Mouse (Mus musculus) T-helper 1 cell (primary cell): Measurements from ENCODE around the gene Dpm1.

Source experiments
- in situ Hi-C: fragments of 300-600 bp; cut with MboI, MseI; formaldehyde crosslinking; loops from one replicate; pipeline ENCODE4 v1.15.1; 2025; ENCODE audit warnings: high pct_unique_total_duplicates

Dpm1 gene

GRCm38 (mm10) chr2:168229116-168230025 is 1.0 kb downstream of the Dpm1 start:
- in situ Hi-C loops, result no loop called here

GRCm38 (mm10) chr2:168223326-168223725 is 7.1 kb downstream of the Dpm1 start:
- in situ Hi-C loops, result no loop called here

- in situ Hi-C loops, result no loop called here
Observed at GRCm38 (mm10) chr2:168213788-168214397, 16.5 kb downstream of the Dpm1 start.

GRCm38 (mm10) chr2:168207883-168208282 is 22.5 kb downstream of the Dpm1 start:
- in situ Hi-C loops, result loop anchor here (5.0 kb wide), 1 partner anchor 91 kb away; no protein-coding TSS in a partner anchor

GRCm38 (mm10) chr2:168206725-168207644 is 23.4 kb downstream of the Dpm1 start, which contains the start of gene Adnp:
Gene Adnp, minus strand, starts transcription at chr2:168207112.
- in situ Hi-C loops, result loop anchor here (5.0 kb wide), 1 partner anchor 90 kb away; no protein-coding TSS in a partner anchor

- in situ Hi-C loops, result loop anchor here (5.0 kb wide), 1 partner anchor 89 kb away; no protein-coding TSS in a partner anchor
Observed at GRCm38 (mm10) chr2:168205681-168206631, 24.4 kb downstream of the Dpm1 start.

GRCm38 (mm10) chr2:168205265-168205664 is 25.1 kb downstream of the Dpm1 start:
- in situ Hi-C loops, result loop anchor here (5.0 kb wide), 1 partner anchor 88 kb away; no protein-coding TSS in a partner anchor

- in situ Hi-C loops, result no loop called here
Observed at GRCm38 (mm10) chr2:168204476-168204999, 25.9 kb downstream of the Dpm1 start.

- in situ Hi-C loops, result no loop called here
Observed at GRCm38 (mm10) chr2:168200014-168200691, 30.2 kb downstream of the Dpm1 start.

GRCm38 (mm10) chr2:168199476-168199875 is 30.9 kb downstream of the Dpm1 start:
- in situ Hi-C loops, result no loop called here

GRCm38 (mm10) chr2:168198421-168198820 is 32.0 kb downstream of the Dpm1 start:
- in situ Hi-C loops, result no loop called here

GRCm38 (mm10) chr2:168195721-168196120 is 34.7 kb downstream of the Dpm1 start:
- in situ Hi-C loops, result no loop called here

GRCm38 (mm10) chr2:168193685-168194084 is 36.7 kb downstream of the Dpm1 start:
- in situ Hi-C loops, result no loop called here

GRCm38 (mm10) chr2:168191856-168192255 is 38.5 kb downstream of the Dpm1 start:
- in situ Hi-C loops, result no loop called here

GRCm38 (mm10) chr2:168175946-168176345 is 54.4 kb downstream of the Dpm1 start:
- in situ Hi-C loops, result no loop called here

GRCm38 (mm10) chr2:168170167-168170685 is 60.2 kb downstream of the Dpm1 start:
- in situ Hi-C loops, result no loop called here

- in situ Hi-C loops, result no loop called here
Observed at GRCm38 (mm10) chr2:168169800-168170113, 60.6 kb downstream of the Dpm1 start.

- in situ Hi-C loops, result no loop called here
Observed at GRCm38 (mm10) chr2:168168892-168169799, 61.2 kb downstream of the Dpm1 start.
